Mouse (Mus musculus): ENCODE results near the gene St7. TPM values are rescaled to one million over a fixed set of nuclear protein-coding genes. Genes with fewer than 3 reads are reported as not detected.
A peak's percentile ranks its signal among the peaks of the same experiment; 100 is the strongest.

The St7 gene
- polyA plus RNA-seq, 1 experiment from 2014 or later, result 26.0 TPM

- no peak overlapping the region for H3K9ac ChIP-seq
- H3K4me2 ChIP-seq (replicated peaks), result no peak overlapping the region
- H3K4me3 ChIP-seq (replicated peaks), result no peak overlapping the region
- 32% methylated on average over 3 of the region's 3 CpGs for WGBS
- H3K9me3 ChIP-seq, result no peaks in the 10 kb centered on the region
- no peaks in the 10 kb centered on the region for H3K36me3 ChIP-seq
- H3K27me3 ChIP-seq (replicated peaks), result no peaks in the 10 kb centered on the region
- no peak for ATAC-seq
- H3K4me1 ChIP-seq (replicated peaks), result no peaks in the 10 kb centered on the region
- H3K27ac ChIP-seq, result no peak overlapping the region
These were observed 150.0 kb downstream of the St7 start for GRCm38 (mm10) chr6:17842759-17843158.

- 66% methylated on average over 2 of the region's 2 CpGs for WGBS
- ATAC-seq, result no peak
- H3K4me1 ChIP-seq (replicated peaks), result no peaks in the 10 kb centered on the region
- H3K4me3 ChIP-seq (replicated peaks), result no peak overlapping the region
- no peaks in the 10 kb centered on the region for H3K27me3 ChIP-seq (replicated peaks)
- H3K27ac ChIP-seq, result no peak overlapping the region
- no peak overlapping the region for H3K4me2 ChIP-seq (replicated peaks)
- no peaks in the 10 kb centered on the region for H3K36me3 ChIP-seq
- H3K9me3 ChIP-seq, result no peaks in the 10 kb centered on the region
- H3K9ac ChIP-seq, result no peak overlapping the region
These were observed 158.6 kb downstream of the St7 start for GRCm38 (mm10) chr6:17851316-17851715.

- WGBS, result 88% methylated on average over 5 of the region's 5 CpGs
- Histone ChIP-seq H3K4me1 (replicated peaks) (no peaks in the 10 kb centered on the region), H3K27me3 (replicated peaks) (no peaks in the 10 kb centered on the region), H3K9me3 (no peaks in the 10 kb centered on the region), H3K27ac (no peak overlapping the region), H3K36me3 (no peaks in the 10 kb centered on the region), H3K4me2 (replicated peaks) (no peak overlapping the region), H3K4me3 (replicated peaks) (no peak overlapping the region), H3K9ac (no peak overlapping the region)
- no peak for ATAC-seq
These were observed 161.0 kb downstream of the St7 start for GRCm38 (mm10) chr6:17853587-17854274.

GRCm38 (mm10) chr6:17855616-17856015, 162.9 kb downstream of the St7 start:
- Histone ChIP-seq H3K27ac (no peak overlapping the region), H3K4me2 (replicated peaks) (no peak overlapping the region), H3K36me3 (no peaks in the 10 kb centered on the region), H3K27me3 (replicated peaks) (no peaks in the 10 kb centered on the region), H3K4me1 (replicated peaks) (no peaks in the 10 kb centered on the region), H3K4me3 (replicated peaks) (no peak overlapping the region), H3K9me3 (no peaks in the 10 kb centered on the region), H3K9ac (no peak overlapping the region)
- 94% methylated on average over 2 of the region's 2 CpGs for WGBS
- ATAC-seq, result no peak

GRCm38 (mm10) chr6:17859564-17859963, 166.8 kb downstream of the St7 start:
- Histone ChIP-seq H3K4me3 (replicated peaks) (no peak overlapping the region), H3K27me3 (replicated peaks) (no peaks in the 10 kb centered on the region), H3K9me3 (no peaks in the 10 kb centered on the region), H3K4me1 (replicated peaks) (no peaks in the 10 kb centered on the region), H3K4me2 (replicated peaks) (no peak overlapping the region), H3K36me3 (no peaks in the 10 kb centered on the region), H3K27ac (no peak overlapping the region), H3K9ac (no peak overlapping the region)
- no peak for ATAC-seq
- WGBS, result 92% methylated on average over 1 of the region's 1 CpGs

- no peak overlapping the region for H3K4me2 ChIP-seq (replicated peaks)
- no peak for ATAC-seq
- H3K9ac ChIP-seq, result no peak overlapping the region
- H3K27ac ChIP-seq, result no peak overlapping the region
- no peaks in the 10 kb centered on the region for H3K36me3 ChIP-seq
- no peak overlapping the region for H3K4me3 ChIP-seq (replicated peaks)
- WGBS, result 96% methylated on average over 1 of the region's 1 CpGs
- no peaks in the 10 kb centered on the region for H3K9me3 ChIP-seq
- no peaks in the 10 kb centered on the region for H3K27me3 ChIP-seq (replicated peaks)
- no peaks in the 10 kb centered on the region for H3K4me1 ChIP-seq (replicated peaks)
These were observed 167.7 kb downstream of the St7 start for GRCm38 (mm10) chr6:17860463-17860862.

- Histone ChIP-seq H3K4me2 (replicated peaks) (no peak overlapping the region), H3K9me3 (no peaks in the 10 kb centered on the region), H3K4me3 (replicated peaks) (no peak overlapping the region), H3K36me3 (no peaks in the 10 kb centered on the region), H3K4me1 (replicated peaks) (no peaks in the 10 kb centered on the region), H3K27ac (no peak overlapping the region), H3K9ac (no peak overlapping the region), H3K27me3 (replicated peaks) (no peaks in the 10 kb centered on the region)
- WGBS, result 48% methylated on average over 1 of the region's 1 CpGs
- ATAC-seq, result no peak
These were observed 175.1 kb downstream of the St7 start for GRCm38 (mm10) chr6:17867796-17868195.

GRCm38 (mm10) chr6:17871831-17872372, 179.2 kb downstream of the St7 start:
- ATAC-seq, result no peak
- H3K27ac ChIP-seq, result no peak overlapping the region
- no peak overlapping the region for H3K4me2 ChIP-seq (replicated peaks)
- H3K4me3 ChIP-seq (replicated peaks), result no peak overlapping the region
- 80% methylated on average over 3 of the region's 3 CpGs for WGBS
- no peaks in the 10 kb centered on the region for H3K9me3 ChIP-seq
- H3K36me3 ChIP-seq, result no peaks in the 10 kb centered on the region
- no peak overlapping the region for H3K9ac ChIP-seq
- H3K27me3 ChIP-seq (replicated peaks), result no peaks in the 10 kb centered on the region
- no peaks in the 10 kb centered on the region for H3K4me1 ChIP-seq (replicated peaks)

- Histone ChIP-seq H3K4me2 (replicated peaks) (no peak overlapping the region), H3K4me3 (replicated peaks) (no peak overlapping the region), H3K27ac (no peak overlapping the region), H3K9me3 (no peaks in the 10 kb centered on the region), H3K4me1 (replicated peaks) (no peaks in the 10 kb centered on the region), H3K36me3 (no peaks in the 10 kb centered on the region), H3K9ac (no peak overlapping the region), H3K27me3 (replicated peaks) (no peaks in the 10 kb centered on the region)
- 72% methylated on average over 7 of the region's 7 CpGs for WGBS
- ATAC-seq, result no peak
These were observed 182.9 kb downstream of the St7 start for GRCm38 (mm10) chr6:17875606-17876005.

- no peak overlapping the region for H3K4me3 ChIP-seq (replicated peaks)
- ATAC-seq, result no peak
- H3K4me2 ChIP-seq (replicated peaks), result no peak overlapping the region
- H3K9me3 ChIP-seq, result no peaks in the 10 kb centered on the region
- no peaks in the 10 kb centered on the region for H3K27me3 ChIP-seq (replicated peaks)
- H3K36me3 ChIP-seq, result no peaks in the 10 kb centered on the region
- no peak overlapping the region for H3K9ac ChIP-seq
- WGBS, result 94% methylated on average over 3 of the region's 3 CpGs
- no peak overlapping the region for H3K27ac ChIP-seq
- H3K4me1 ChIP-seq (replicated peaks), result no peaks in the 10 kb centered on the region
These were observed 183.4 kb downstream of the St7 start for GRCm38 (mm10) chr6:17876023-17876613.

- Histone ChIP-seq H3K4me3 (replicated peaks) (no peak overlapping the region), H3K9me3 (no peaks in the 10 kb centered on the region), H3K9ac (no peak overlapping the region), H3K4me1 (replicated peaks) (no peaks in the 10 kb centered on the region), H3K4me2 (replicated peaks) (no peak overlapping the region), H3K36me3 (no peaks in the 10 kb centered on the region), H3K27me3 (replicated peaks) (no peaks in the 10 kb centered on the region), H3K27ac (no peak overlapping the region)
- WGBS, result 71% methylated on average over 7 of the region's 7 CpGs
- ATAC-seq, result no peak
These were observed 184.0 kb downstream of the St7 start for GRCm38 (mm10) chr6:17876670-17877179.

- Histone ChIP-seq H3K36me3 (no peaks in the 10 kb centered on the region), H3K27me3 (replicated peaks) (no peaks in the 10 kb centered on the region), H3K27ac (no peak overlapping the region), H3K9ac (no peak overlapping the region), H3K4me1 (replicated peaks) (no peaks in the 10 kb centered on the region), H3K4me2 (replicated peaks) (no peak overlapping the region), H3K4me3 (replicated peaks) (no peak overlapping the region), H3K9me3 (no peaks in the 10 kb centered on the region)
- peak; percentile 95 for ATAC-seq
These were observed 190.2 kb downstream of the St7 start for GRCm38 (mm10) chr6:17882943-17883342.

GRCm38 (mm10) chr6:17887765-17888164, 195.0 kb downstream of the St7 start:
- no peaks in the 10 kb centered on the region for H3K4me1 ChIP-seq (replicated peaks)
- no peaks in the 10 kb centered on the region for H3K9me3 ChIP-seq
- no peak overlapping the region for H3K27ac ChIP-seq
- H3K4me2 ChIP-seq (replicated peaks), result no peak overlapping the region
- no peaks in the 10 kb centered on the region for H3K36me3 ChIP-seq
- no peak overlapping the region for H3K4me3 ChIP-seq (replicated peaks)
- H3K27me3 ChIP-seq (replicated peaks), result no peaks in the 10 kb centered on the region
- no peak for ATAC-seq
- no peak overlapping the region for H3K9ac ChIP-seq
- 93% methylated on average over 6 of the region's 6 CpGs for WGBS

Data from intestine, embryonic 15.5 days (tissue).